Mouse (Mus musculus): Measurements from ENCODE around the gene Ccdc92.

GRCm38 (mm10) chr5:124822128-124822894 lies 39.9 kb downstream of the Ccdc92 start:
- TF ChIP-seq CTCF (IDR thresholded peaks at IDR 0.05; ENCODE audit: low read depth) (no peak), EP300 (IDR thresholded peaks at IDR 0.05; ENCODE audit: low read depth) (no peak)

Measured in heart, postnatal 0 days (tissue).